Mouse (Mus musculus): ENCODE data around the gene Antxr1. TPM values are rescaled to one million over a fixed set of nuclear protein-coding genes. Genes with fewer than 3 reads are reported as not detected.

Gene Antxr1
- under 1 TPM in 1 of 2 experiments, not detected in 1; 0.37 TPM for polyA plus RNA-seq (2017; shearing (Covaris generic))

- no peak for ATAC-seq
Measured at GRCm38 (mm10) chr6:87335091-87335934, at the start of gene Antxr1. TSS of gene Antxr1 (minus strand) at chr6:87335821.

DNA sequence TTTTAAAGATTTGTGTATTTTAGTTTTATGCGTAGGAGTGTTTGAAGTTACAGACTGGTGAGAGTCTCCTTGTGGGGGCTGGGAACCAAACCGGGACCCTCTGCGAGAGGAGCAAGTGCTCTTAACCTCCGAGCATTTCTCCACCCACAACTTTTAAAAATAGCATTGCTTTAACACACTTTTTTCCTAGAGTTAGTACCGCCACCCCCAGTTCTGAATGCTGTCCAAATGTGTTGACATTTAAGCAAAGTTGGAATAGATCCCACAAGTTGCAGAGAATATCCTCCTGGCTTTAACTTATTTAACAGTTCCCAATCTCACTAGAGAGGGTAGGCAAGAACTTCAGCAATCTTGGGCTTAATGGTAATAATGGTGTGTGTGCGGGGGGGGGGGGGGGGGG, 49.1 kb upstream of the Antxr1 start:
- no peak for ATAC-seq

- ATAC-seq = peak; percentile 52
Measured at GRCm38 (mm10) chr6:87383926-87384691, 48.5 kb upstream of the Antxr1 start.

GRCm38 (mm10) chr6:87373057-87373456, 37.4 kb upstream of the Antxr1 start, which contains the start of gene Gkn2:
TSS of gene Gkn2 (plus strand) at chr6:87373357.
- ATAC-seq = no peak

GRCm38 (mm10) chr6:87369223-87369622, 33.6 kb upstream of the Antxr1 start:
- no peak for ATAC-seq

DNA sequence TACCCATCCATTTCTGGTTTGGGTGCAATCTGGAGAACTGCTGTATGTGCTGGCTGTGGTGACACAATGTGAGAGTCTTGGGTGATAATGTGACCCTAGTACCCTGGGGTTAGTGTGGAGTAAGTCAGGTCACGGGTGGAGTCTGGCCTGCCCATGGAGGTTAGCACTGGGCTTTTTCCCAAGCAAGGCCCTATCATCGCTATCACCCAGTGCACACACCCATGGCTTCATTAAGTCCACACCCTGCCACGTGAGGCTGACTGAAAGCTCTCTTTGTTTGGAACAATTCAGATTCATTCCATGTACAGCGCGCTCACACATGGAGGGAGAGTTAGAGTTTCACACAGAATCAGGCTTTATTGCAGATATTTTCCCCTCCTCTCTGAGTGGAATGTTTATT, 18.8 kb upstream of the Antxr1 start:
- no peak for ATAC-seq

GRCm38 (mm10) chr6:87350829-87351228, 15.2 kb upstream of the Antxr1 start, which contains the start of gene Gkn1:
TSS of gene Gkn1 (minus strand) at chr6:87350942.
- ATAC-seq = no peak

DNA sequence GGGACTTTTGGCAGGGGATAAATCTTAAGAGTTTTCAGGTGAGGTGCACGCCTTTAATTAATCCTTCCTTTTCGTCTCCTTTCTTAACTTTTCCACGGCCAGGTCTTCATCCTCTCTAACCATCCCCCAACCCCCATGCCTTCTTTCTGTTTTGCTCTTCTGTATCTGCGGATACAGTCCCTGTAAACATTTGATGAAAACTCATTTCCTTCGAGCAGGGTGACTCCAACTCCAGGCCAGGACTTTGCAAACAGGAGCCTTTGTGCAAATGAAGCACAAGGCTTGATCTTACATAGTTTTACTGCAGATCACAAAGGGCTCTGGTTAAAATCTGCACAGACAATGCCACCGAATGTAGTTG, 294 bp upstream of the Antxr1 start:
- no peak for ATAC-seq

GRCm38 (mm10) chr6:87334361-87335090, 1.1 kb downstream of the Antxr1 start:
- ATAC-seq = no peak

GRCm38 (mm10) chr6:87332380-87332779, 3.2 kb downstream of the Antxr1 start:
- ATAC-seq = no peak

DNA sequence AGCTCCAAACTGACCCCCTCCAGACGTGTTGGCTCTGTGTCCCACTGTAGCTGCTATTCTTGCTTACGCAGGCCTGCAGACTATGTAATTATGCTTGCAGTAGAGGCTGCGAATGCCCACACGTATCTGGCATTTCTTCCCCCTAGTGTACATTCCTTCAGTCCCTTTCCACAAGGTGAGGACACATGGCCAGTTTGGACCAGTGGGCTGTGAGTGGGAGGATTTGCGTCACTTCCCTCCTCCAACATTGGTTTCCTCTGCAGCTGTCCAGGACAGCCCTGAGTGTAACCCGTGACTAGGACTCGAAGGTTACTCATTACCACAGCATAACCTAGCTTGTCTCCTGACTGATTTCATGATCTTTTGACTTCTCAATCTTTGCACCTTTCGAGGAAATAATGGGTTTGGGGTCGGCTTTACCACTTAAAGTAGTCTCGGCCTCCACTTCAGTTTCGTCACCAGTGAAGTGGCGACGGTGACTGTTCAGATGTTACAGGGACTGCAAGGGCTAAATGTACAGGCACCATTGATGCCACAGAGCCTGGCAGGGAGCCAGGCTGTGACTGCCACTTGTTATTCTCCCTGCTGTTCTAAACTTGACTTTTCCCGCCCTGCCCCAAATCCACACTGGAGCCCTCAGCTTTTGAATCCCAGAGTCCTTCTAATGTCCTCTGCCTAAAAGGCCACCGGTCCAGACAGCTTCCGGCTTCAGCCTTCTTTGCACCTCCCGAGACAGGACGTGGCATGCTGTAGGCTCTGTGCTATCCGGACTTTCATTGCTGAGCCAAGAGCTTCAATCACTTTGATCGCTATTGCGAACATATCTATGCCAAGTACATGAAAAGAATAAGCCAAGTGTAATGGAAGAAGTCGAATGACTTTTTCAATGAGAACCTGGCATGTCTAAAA, 7.1 kb downstream of the Antxr1 start:
- no peak for ATAC-seq

DNA sequence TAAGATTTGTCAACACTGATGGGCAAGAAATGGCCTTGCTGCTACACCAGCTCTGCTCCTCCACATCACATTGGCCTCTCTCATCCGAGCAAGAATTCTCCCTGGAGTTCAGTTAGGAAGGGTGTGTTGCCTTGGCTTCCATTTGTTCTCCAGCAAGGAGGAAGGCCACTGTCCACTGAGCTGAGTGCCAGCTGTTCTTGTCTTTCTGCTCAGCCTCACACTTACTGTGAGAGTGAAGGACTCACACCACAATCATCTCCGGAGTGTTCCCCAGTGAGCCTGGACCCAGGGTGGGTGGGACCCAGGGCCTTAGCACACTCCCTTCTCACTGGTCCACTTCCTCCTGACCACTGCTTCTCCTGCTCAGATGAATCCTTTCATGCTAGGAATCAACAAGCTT, 8.7 kb downstream of the Antxr1 start:
- no peak for ATAC-seq

GRCm38 (mm10) chr6:87323381-87323780, 12.2 kb downstream of the Antxr1 start:
- no peak for ATAC-seq

DNA sequence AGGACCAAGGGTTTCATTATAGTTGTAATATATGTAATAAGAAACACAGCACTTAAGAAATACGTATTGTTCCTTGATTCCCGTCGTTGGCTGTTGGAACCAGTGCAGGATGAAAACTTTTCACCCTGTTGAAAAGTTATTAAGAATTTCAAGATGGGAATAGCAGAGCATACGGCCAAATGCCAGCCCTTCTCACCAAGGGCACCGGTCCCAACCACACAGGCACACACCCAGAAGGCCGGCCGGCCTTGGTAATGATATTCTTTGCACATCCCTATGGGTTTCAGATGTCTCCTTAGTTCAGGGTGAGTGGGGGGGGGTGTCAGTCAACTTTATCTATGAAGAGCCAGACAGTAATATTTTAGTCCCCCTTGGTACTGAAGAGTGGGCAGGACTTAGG, 17.0 kb downstream of the Antxr1 start:
- no peak for ATAC-seq

- ATAC-seq = no peak
Measured at GRCm38 (mm10) chr6:87316966-87317365, 18.7 kb downstream of the Antxr1 start.

GRCm38 (mm10) chr6:87312761-87313160, 22.9 kb downstream of the Antxr1 start:
- ATAC-seq = no peak

DNA sequence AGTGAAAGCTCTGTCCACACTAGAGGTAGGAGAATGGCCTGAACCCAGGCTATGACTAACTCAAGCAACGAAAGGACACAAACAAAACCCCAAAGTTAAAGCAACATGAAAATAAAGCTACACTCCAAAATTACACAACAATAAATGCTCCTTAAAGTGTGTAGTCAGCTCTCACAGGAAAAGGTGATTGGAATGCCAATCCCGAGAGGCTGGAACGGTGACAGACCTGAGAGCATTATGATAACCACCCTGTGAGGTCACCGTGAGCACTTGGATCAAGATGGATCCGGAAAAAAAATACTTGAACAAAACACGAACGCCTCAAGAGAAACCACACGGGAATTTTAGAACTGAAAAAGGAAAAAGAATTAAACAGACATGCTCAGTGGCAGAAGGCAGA, 31.1 kb downstream of the Antxr1 start:
- ATAC-seq = no peak

DNA sequence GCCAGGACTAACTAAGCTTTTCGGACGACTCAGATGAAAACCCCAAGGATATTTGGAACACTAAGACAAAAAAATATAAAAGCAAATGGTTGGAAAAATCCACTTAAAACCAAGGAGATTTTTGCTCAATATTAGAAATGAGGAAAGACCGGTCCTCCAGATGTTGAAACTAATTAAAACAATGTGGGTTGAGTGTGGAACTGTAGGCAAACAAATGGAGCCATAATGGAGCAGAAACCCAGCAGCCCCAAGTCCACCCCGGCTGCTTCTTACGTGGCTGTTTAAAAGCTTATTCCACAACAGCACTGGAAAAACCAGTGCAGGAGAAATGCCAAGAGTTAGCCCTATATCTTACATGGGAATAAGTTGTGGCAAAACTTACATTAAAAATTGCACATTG, 32.9 kb downstream of the Antxr1 start:
- ATAC-seq = no peak

DNA sequence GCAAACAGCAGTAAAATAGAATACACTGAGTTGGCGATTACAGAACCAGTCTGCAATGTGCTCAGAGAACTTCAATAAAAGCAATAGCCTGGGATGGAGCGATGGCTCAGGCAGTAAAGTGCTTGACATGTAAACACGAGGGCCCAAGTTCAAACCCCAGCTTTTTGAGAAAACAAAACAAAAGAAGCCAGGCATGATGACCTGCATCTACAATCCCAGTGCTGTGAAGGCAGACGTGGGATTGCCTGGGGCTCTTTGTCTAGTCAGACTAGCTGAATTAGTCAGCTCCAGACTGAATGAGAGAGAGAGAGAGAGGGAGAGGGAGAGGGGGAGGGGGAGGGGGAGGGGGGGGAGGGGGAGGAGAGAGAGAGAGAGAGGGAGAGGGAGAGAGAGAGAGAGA, 33.6 kb downstream of the Antxr1 start:
- no peak for ATAC-seq

DNA sequence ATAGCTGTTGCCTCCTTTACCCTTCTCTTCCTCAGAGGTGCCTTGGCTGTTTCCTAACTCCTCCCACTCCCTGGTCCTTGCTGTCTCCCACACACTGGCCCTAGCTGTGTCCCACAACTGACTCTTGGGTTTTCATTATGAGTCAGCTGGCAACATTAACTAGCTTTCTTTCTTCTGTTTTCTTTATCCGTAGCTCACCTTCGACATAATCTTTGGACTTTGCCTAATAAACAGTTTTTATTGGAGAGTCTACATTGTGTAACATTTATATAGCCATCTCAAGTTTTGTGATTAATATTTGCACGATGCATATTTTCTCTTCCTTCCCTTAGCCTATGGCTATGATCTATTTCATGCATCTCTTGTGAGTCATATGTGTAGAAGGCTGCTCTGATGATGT, 40.7 kb downstream of the Antxr1 start:
- no peak for ATAC-seq

DNA sequence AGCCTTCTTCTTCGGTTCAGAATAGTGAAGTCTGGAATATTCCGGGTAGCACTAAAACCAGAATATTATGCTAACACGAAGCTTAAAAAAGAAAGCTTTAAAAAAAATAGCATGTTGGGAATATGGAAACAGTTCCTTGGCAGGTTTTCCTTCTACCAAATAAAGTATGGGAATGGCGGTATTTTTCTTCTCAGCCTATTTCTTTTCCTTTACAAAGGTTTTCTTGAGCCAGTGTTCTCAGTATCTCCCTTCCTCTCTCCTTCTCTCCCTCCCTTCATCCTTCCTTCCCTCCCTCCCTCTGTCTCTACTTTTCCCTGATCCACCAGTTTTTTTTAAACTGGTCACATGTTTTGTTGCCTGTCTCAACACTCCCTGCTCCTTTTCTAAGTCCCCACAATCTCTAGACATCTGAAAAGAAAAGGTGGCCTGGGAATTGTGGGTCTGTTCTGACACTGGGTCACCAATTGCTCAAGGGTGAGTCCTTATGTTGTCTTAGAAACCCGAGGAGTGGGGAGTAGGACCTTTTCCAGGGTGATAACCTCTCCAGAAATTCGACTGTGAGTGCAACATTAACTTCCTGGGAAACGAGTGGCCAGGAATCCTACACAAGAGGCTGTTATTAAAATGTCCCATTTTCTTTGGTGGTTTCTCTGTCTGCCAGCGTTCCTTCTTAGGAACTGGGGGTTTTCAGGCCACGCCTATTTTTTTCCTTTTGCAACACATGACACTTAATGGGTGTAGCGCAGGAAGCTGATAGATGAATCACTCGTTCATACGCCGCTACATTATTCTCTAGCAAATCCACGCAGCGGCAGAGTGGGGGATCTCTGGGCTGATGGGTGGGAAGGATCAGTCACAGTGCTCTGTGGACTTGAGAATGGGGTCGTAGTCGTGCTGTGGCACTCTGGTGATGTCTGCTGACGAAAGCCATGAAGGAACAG, 42.4 kb downstream of the Antxr1 start:
- ATAC-seq = no peak
